Mouse (Mus musculus): ENCODE data around the gene Slc16a3.

Gene Slc16a3

DNA sequence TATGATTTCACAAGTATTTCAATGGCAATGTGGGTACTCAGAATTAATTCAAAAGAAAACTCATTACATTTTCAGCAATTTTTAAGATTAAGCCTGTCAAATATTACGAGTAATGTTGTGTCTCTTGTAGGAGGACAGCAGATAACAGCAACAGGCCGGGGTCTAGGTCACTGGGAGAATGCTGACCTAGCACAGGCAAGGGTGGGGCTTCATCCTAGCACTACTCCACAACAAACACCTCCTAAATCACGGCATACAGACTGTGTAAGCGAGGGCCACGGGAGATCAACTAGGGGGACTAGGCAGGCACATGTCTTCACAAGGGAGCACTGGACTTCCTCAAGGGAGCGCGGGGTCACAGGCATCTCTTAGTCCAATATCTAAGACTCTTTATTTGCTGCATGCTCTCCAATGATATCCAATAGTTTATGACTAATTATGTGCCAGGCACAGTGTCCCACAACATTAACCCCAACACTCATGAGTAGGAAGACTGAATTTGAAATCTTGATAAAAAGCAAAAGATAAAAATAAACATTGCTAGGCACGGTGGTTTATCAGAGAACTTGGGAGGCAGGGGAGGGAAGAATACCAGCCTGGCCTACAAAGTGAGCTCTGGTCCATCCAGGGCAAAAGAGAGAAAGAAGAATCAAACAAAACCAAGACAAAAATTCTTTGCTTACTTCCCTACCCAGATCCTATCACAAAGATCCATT is 31.6 kb downstream of the Slc16a3 start:
- DNase-seq, result no peak

DNA sequence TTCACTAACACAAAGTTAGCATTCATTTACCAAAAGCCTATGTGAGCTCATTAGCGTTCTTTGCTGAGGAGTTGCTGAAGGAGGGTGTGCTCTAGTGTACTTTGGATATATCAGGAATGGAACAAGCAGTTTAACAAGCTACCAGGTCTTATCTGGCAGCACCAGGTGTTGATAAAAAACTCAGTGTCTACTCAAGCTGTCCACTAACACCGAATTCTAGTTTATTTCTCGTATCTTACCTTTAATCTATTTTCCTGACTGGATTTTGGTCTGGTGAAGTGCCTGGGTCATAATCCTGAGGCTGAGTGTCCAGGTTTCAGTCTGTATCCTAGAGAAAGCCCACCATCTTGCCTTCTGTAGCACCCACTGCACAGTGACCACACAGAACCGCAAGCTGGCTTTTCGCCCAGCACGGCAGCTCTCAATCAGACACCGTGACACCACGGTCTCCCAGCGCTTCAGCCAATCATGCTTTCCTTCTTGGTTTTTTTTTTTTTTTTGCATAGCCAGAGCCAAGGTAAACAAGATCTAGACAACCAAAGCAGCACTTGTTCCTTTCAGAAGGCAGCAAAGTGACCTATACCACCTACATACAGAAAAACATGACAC is 32.3 kb downstream of the Slc16a3 start:
- peak; percentile 72 for DNase-seq

DNA sequence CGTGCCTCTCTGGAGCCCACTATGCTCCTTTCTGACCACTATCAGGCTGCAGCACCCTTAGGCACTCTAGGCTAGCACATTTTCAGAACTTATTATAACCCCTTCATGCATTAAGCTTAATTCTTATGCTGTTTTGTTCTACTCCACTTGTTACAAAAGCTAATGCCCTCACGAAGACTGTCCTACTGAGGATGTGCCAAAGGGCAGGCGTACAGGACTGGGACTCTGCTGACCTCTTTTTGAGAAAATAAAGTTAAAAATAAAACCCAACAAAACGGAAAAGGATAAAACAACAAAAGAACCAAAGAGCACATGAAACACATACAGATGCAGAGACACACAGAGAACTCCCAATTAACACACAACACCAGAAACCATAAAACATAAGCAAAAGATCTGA is 33.4 kb downstream of the Slc16a3 start:
- no peak for DNase-seq

DNA sequence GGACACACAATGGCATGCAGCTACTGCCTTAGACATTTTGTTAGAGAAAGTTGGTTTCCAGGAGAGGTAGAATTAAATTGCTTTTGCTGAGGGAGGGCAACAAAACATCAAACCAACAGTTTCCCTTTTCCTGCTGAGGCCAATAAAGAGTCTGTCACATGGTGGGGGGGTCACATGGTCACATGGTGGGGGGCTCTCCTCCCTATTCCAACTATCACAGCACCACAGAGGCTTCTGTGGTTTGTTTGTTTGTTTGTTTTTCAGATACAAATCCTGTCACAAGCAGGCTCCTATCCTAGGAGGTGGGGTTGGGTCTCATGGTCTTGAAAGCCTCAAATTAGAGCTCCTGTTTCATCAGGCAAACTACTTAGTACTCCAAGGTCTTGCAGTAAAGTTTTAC is 34.2 kb downstream of the Slc16a3 start:
- no peak for DNase-seq

DNA sequence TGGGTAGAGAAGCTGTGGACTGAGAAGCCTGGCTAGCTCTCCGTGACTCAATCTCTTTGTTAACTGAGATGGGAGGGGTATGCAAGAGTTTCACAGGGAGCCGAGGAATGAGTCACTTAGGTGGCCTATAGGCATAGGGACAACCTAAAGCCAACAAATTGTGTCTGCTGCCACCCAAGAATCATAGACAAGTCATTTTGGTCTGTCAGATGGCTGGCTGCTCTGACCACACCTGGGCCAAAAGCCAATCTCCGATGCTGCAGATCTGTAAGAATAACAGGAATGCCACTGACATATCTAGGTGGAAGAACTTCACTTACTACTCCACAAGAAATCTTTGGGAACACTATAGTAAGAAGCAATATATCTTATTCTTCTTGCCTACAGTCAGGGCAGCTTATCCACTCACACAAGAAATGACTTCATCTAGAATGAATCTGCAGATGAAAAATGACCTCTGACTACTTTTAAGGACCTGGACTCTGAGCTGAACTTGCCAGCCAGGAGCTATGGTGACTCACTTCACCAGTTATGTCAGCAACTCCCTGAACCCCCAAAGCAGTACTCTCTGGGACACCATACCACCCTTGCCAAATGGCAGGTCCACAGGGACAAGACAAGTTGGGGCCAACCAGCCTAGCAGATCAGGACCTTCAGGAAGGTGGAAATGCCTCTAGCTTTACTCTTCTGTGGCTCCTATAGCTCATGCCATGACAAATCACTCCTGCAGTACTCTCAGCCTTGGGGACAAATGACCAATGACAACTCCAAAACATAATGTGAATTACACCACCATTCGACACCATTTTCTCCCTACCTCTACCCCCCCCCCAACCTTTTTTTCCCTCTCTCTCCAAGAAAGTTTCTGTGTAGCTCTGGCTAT is 36.4 kb downstream of the Slc16a3 start:
- DNase-seq, result peak; percentile 11

DNA sequence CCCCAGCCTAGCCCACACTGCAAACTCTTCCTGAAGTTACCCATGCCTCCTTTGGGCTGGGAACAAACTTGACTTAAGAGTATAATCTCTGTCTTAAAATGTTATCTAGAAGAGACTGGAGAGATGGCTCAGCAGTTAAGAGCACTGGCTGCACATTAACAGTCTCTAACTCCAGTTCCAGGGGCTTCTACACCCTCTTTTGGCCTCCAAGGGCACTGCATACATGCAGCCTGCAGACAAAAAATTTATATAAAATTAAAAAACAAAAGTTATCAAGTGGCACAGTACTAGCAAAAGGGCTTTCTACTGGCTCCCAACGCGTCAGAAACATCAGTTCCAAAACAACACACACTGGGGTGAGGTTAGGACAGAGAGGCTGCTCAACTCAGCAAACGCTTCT is 39.3 kb downstream of the Slc16a3 start:
- no peak for DNase-seq

DNA sequence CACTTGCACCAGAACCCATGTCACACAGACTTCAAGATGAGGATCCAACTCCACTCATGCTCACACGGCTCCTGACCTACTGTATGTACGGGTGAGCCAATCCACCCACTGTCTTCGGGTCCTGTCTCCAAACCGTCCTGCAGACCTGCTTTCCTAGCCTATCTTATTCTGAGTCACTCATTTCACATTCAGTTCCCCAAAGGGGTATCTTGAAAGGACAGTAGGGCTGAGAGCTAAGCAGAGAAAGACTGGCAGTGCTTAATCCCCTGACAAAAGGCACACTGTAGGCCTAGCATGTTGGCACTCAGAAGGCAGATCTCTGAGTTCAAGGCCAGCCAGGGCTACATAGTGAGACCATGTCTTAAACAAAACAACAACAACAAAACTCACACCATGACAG is 40.1 kb downstream of the Slc16a3 start:
- DNase-seq, result no peak

DNA sequence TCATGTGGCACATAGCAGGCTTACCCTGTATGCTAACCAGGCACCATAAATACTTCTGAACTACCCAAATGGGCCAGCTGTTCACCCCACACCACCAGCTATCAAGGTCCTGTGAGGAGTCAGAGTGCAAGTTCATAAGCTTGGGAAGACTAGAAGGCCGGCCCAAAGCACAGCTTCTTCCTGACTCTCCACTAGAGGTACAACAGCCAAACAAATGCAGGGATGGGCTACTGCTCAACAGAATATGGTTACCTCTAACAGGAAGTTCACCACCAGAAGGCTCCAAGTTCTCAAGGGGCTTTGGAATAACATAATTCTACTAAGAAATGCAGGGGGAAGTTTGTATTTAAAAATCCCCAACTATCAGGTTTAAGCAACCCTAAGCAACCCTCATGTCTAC is 41.2 kb downstream of the Slc16a3 start:
- DNase-seq, result peak; percentile 18

DNA sequence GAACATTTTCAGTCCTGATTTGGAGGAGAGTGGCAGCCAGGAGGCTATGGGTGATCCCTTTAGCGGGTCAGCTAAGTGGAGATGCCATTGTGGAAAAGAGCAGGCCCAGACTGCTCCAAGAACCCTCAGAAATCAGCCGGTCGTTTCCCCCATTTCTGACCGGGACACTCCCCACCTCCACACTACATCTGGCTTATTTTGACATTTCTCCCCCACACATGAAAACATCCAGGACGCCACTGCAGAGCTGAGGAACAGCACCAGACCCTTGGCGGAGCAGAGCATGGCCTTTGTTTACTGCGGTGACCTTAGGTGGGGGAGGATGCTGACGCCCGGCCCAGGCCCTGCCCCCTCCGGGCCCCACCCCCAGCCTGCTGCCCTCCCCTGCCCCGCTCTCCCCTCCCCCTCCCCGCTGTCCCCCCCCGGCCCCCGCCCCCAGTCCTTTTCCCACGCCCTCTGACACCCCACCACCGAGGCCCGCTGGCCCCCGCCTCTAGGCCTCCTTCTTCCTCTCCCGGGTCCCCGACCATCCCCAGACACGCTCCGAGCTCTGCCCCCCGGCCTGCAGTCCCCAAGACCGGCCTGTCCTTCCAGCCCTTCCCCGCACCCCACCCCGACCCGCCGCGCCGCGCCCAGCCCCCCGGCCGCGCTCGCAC is 42.0 kb downstream of the Slc16a3 start:
- DNase-seq, result peak; percentile 67

DNA sequence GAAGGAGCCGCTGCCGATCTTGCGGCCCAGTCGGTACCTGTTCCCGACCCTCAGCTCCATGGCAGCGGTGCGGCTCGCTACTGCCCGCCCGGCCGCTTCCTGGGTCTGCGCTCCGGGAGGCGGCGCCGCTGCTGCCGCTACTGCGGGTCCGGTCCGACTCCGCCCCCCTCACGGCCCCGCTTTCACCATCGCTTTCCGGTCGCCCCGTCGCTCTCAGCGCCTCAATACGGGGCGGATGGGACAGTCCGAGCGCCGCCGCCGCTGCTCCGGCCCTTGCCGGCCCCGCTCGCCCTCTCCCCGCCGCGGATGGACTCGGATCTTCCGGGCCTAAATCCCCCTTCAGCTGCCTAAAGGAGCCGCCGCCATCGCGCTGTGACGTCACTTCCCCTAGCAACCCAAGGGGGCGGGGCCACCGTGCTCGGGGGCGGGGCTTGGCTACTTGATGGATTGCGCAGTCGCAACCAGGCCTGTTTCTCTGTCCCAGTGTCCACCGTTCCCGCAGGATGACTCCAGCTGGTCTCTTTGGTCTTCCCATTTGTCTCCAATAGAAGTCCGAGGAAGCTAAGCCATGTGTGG is 42.8 kb downstream of the Slc16a3 start, which contains the start of gene Csnk1d:
Gene Csnk1d (minus strand): TSS at position 380 of the 576 bp plus-strand sequence.
- peak; percentile 99 for DNase-seq

DNA sequence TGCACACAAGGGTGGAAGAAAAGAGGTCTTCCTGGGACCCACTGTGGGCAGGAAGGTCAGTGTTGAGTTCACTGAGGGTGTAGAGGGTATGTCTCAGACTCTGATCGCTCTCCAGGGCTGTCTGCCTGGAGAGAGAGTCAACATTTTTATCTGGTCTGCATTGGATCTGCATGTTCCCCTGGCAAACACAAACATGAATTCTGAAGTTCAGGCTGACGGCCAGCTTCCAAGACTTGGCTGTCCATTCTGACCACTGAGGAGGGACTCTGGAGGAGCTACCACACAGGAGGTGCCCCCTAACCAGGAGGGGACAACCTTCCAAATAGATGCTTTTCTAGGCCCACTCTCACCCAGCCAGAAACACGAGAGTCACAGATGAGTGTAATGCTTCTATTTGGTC is 43.5 kb downstream of the Slc16a3 start:
- no peak for DNase-seq

DNA sequence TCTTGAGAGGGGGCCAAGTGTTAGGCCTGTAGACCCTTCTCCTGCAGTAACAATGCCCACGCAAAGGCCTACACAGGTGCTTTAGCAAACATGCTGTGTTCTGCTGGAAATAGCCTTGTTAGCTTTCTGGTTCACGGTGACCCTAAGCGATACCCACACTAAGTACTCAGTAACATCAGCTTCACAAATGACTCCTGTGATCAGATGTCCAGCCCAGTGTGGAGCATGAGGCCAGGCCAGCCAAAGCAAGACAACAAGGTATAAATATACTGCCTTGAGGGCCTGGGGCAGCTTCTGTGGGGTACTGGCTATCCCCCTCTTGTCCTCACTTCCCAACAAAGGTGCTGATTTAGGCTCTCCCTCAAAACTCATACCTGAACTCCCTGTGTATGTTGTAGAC is 44.8 kb downstream of the Slc16a3 start:
- DNase-seq, result no peak

DNA sequence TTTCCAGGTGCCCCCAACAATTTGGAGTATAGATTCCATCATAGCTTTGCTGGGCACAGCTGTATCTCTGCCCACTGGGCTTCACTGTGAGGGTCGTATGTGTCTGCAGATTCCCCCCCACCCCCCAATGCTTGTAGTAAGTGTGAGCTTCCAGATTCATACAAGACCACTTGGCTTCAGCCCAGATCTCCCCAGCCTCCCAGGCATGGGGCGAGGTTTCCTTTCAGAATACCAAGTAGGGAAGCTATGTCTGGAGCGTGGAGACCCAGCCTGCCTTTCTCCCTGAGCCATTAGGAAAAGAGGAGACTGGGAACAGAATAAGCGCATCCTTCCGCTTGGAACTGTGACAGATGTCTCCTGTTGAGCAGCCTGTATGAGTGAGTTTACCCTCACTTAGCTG is 45.3 kb downstream of the Slc16a3 start:
- no peak for DNase-seq

DNA sequence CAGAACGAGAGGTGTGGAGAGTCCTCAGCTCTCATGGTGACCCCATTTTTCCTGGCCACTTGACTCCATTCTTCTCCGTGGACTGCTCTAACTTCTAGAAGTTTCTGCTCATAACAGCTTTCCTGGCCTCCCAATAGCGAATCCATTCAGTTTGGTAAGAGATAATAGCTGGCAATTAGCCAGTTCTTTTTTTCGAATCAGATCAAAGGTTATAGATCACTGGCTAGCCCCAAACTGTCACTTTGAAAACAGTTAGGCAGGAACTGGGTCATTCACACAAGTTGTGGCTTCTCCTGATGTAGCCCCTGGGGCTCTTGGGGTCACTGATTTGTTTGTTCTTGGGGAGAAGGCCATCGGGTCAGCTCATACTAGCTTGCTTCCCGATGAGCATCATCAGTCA is 46.5 kb downstream of the Slc16a3 start:
- no peak for DNase-seq

DNA sequence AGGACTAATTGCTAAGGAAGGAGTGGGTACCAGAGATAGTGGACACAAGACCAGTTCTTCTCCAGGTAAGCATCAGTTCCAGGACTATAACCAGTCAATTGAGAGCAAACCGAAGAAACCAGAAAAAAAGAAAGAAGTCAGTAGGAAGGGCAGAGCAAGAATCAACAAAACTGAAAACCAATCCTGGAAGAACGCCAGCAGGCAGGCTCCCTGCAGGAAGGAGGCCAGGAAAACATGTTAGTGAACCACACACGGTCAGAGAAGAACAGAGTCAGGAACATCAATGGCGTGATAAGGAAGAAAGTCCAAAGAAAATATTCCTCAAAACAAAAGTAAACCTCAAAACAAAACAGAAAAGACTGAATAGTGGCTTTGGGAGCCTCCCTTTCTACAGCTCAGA is 53.7 kb downstream of the Slc16a3 start:
- DNase-seq, result peak; percentile 31

DNA sequence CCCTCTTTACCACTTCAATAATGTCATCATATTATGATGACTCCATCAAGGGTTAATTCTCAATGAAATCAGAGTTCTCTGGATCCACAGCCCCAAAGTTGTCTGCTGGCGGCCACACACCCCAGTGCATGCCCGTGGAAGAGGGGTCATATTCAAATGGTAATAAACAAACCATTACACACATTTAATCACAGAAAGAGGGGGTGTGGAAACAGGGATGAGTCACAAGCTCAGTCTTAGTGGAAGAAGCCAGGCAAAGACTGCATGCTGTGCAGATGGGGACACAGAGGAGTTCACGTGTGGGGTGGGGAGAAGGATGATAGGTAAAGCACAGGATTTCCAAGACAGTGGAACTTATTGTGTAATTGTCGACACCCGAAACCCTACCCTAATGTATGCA is 56.0 kb downstream of the Slc16a3 start:
- no peak for DNase-seq

DNA sequence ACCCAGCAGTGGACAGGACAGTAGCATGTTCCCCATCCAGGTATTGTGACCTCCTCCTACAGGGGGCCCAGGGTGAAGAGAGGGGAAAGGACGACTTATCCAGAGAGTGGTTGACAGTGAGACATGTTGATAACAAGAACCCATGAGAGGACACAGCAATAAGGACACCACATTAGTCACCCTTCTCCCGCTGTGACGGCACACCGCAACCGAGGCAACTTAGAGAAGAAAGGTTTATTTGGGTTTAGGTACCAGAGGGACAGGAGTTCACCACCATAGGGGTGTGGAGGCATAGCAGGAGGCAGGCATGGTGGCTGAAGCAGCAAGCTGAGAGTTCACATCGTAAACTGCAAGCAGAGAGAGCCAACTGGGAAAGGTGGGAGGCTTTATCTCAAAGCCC is 57.9 kb downstream of the Slc16a3 start:
- no peak for DNase-seq

DNA sequence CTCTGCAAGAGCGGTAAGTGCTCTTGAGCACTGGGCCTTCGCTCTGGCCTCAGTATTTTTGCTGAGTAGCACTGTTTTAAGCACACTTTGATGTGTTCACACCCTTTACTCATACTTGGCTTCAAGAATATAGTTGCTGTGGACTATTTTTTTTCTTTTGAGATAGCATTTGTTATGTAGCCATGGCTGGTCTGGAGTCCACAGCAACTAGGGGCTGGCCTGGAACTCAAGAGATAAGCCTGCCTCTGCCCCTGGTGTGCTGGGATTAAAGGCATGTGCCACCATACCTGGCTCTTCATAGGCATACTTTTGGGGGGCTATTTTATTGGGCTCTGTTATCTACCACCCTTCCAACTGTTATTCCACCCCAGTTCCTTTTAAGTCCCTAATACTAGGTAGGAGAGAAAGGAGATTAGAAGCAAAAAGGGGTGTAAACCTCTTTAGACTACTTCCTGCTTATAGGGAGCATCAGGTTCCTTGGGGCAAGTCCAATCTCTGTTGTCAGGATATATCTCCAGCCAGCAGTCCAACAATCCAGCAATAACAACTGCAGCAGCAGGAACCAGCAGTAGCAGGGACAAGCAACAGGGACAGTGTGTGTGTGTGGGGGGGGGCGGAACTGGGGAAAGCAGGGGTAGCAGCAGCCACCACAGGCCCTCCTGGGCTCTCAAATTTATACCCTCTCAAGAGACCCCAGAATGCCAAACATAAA is 61.9 kb downstream of the Slc16a3 start:
- DNase-seq, result no peak

All from lung, postnatal 36 days (tissue).